Mouse (Mus musculus): ENCODE measurements around the gene Polg2. TPM values are rescaled to one million over a fixed set of nuclear protein-coding genes. Genes with fewer than 3 reads are reported as not detected.

Gene Polg2
- 11.7 and 12.7 TPM in 2 replicates for polyA plus RNA-seq (2012; rRNA removed)

GRCm38 (mm10) chr11:106779388-106780088 is at the start of gene Polg2:
Gene Polg2 (minus strand): TSS chr11:106779537.
- DNase-seq, result peak; percentile 90
- TF ChIP-seq CTCF (IDR thresholded peaks at IDR 0.05; ENCODE audit: borderline replicate concordance, insufficient read depth, low read depth, low read length) (no peak), POLR2A (IDR thresholded peaks at IDR 0.05; ENCODE audit: borderline replicate concordance, insufficient read depth, low read length) (peak; percentile 82)
- under 1% methylated on average over 30 of the region's 30 CpGs for WGBS

GRCm38 (mm10) chr11:106828079-106828478 is 48.7 kb upstream of the Polg2 start:
- Histone ChIP-seq H3K27me3 (ENCODE audit: control insufficient read depth, insufficient read depth, low read length) (no peaks in the 10 kb centered on the region), H3K4me3 (replicated peaks; ENCODE audit: insufficient read depth, low read depth, low read length) (no peak overlapping the region), H3K27ac (ENCODE audit: insufficient read depth, low read length) (no peak overlapping the region), H3K4me1 (ENCODE audit: control insufficient read depth, insufficient read depth, low read length) (peaks cover 11% of the 10 kb centered on the region)
- WGBS, result 95% methylated on average over 7 of the region's 7 CpGs
- TF ChIP-seq POLR2A (IDR thresholded peaks at IDR 0.05; ENCODE audit: borderline replicate concordance, insufficient read depth, low read length) (no peak), CTCF (IDR thresholded peaks at IDR 0.05; ENCODE audit: borderline replicate concordance, insufficient read depth, low read depth, low read length) (no peak)
- DNase-seq, result no peak

More at GRCm38 (mm10) chr11:106779388-106780088, at the start of gene Polg2:
- peaks cover 5% of the 10 kb centered on the region; the same call in 1 of the 2 replicates for H3K4me1 ChIP-seq (ENCODE audit: control insufficient read depth, insufficient read depth, low read length)
- H3K27ac ChIP-seq (ENCODE audit: insufficient read depth, low read length), result peak within 1 kb of the TSS; percentile 68
- peak within 1 kb of the TSS; percentile 61 for H3K4me3 ChIP-seq (replicated peaks; ENCODE audit: insufficient read depth, low read depth, low read length)
- no peaks in the 10 kb centered on the region for H3K27me3 ChIP-seq (ENCODE audit: control insufficient read depth, insufficient read depth, low read length)

- Histone ChIP-seq H3K27ac (ENCODE audit: insufficient read depth, low read length) (peak overlapping the region; percentile 98), H3K4me1 (ENCODE audit: control insufficient read depth, insufficient read depth, low read length) (peaks cover 39% of the 10 kb centered on the region), H3K4me3 (replicated peaks; ENCODE audit: insufficient read depth, low read depth, low read length) (no peak overlapping the region), H3K27me3 (ENCODE audit: control insufficient read depth, insufficient read depth, low read length) (no peaks in the 10 kb centered on the region)
- TF ChIP-seq POLR2A (IDR thresholded peaks at IDR 0.05; ENCODE audit: borderline replicate concordance, insufficient read depth, low read length) (no peak), CTCF (IDR thresholded peaks at IDR 0.05; ENCODE audit: borderline replicate concordance, insufficient read depth, low read depth, low read length) (no peak)
- peak; percentile 30 to 54 for DNase-seq
- WGBS, result 50% methylated on average over 10 of the region's 10 CpGs
Measured at GRCm38 (mm10) chr11:106824403-106824802, 45.1 kb upstream of the Polg2 start.

- Histone ChIP-seq H3K4me1 (ENCODE audit: control insufficient read depth, insufficient read depth, low read length) (peaks cover 45% of the 10 kb centered on the region), H3K4me3 (replicated peaks; ENCODE audit: insufficient read depth, low read depth, low read length) (no peak overlapping the region), H3K27ac (ENCODE audit: insufficient read depth, low read length) (peak overlapping the region; percentile 98), H3K27me3 (ENCODE audit: control insufficient read depth, insufficient read depth, low read length) (no peaks in the 10 kb centered on the region)
- WGBS, result 75% methylated on average over 8 of the region's 8 CpGs
- no peak for DNase-seq
- no peak for TF ChIP-seq POLR2A (IDR thresholded peaks at IDR 0.05; ENCODE audit: borderline replicate concordance, insufficient read depth, low read length)
- no peak for TF ChIP-seq CTCF (IDR thresholded peaks at IDR 0.05; ENCODE audit: borderline replicate concordance, insufficient read depth, low read depth, low read length)
Measured at GRCm38 (mm10) chr11:106823741-106824140, 44.4 kb upstream of the Polg2 start.

- H3K27ac ChIP-seq (ENCODE audit: insufficient read depth, low read length), result peak overlapping the region; percentile 98
- peak; percentile 91 to 98 for DNase-seq
- WGBS, result 7% methylated on average over 5 of the region's 5 CpGs
Measured at GRCm38 (mm10) chr11:106822911-106823310, 43.6 kb upstream of the Polg2 start.

GRCm38 (mm10) chr11:106822491-106822890 is 43.2 kb upstream of the Polg2 start:
- Histone ChIP-seq H3K4me3 (replicated peaks; ENCODE audit: insufficient read depth, low read depth, low read length) (no peak overlapping the region), H3K27ac (ENCODE audit: insufficient read depth, low read length) (peak overlapping the region; percentile 92), H3K27me3 (ENCODE audit: control insufficient read depth, insufficient read depth, low read length) (no peaks in the 10 kb centered on the region), H3K4me1 (ENCODE audit: control insufficient read depth, insufficient read depth, low read length) (peaks cover 56% of the 10 kb centered on the region)
- TF ChIP-seq CTCF (IDR thresholded peaks at IDR 0.05; ENCODE audit: borderline replicate concordance, insufficient read depth, low read depth, low read length) (no peak), POLR2A (IDR thresholded peaks at IDR 0.05; ENCODE audit: borderline replicate concordance, insufficient read depth, low read length) (no peak)
- peak in 1 of 2 experiments; percentile 74 for DNase-seq
- 12% methylated on average over 8 of the region's 8 CpGs for WGBS

More at GRCm38 (mm10) chr11:106822911-106823310, 43.6 kb upstream of the Polg2 start:
- no peak for TF ChIP-seq POLR2A (IDR thresholded peaks at IDR 0.05; ENCODE audit: borderline replicate concordance, insufficient read depth, low read length)
- no peak for TF ChIP-seq CTCF (IDR thresholded peaks at IDR 0.05; ENCODE audit: borderline replicate concordance, insufficient read depth, low read depth, low read length)
- Histone ChIP-seq H3K4me3 (replicated peaks; ENCODE audit: insufficient read depth, low read depth, low read length) (no peak overlapping the region), H3K27me3 (ENCODE audit: control insufficient read depth, insufficient read depth, low read length) (no peaks in the 10 kb centered on the region), H3K4me1 (ENCODE audit: control insufficient read depth, insufficient read depth, low read length) (peaks cover 52% of the 10 kb centered on the region)

- Histone ChIP-seq H3K4me3 (replicated peaks; ENCODE audit: insufficient read depth, low read depth, low read length) (no peak overlapping the region), H3K27ac (ENCODE audit: insufficient read depth, low read length) (peak overlapping the region; percentile 89), H3K4me1 (ENCODE audit: control insufficient read depth, insufficient read depth, low read length) (peaks cover 67% of the 10 kb centered on the region), H3K27me3 (ENCODE audit: control insufficient read depth, insufficient read depth, low read length) (no peaks in the 10 kb centered on the region)
- WGBS, result 40% methylated on average over 6 of the region's 6 CpGs
- TF ChIP-seq POLR2A (IDR thresholded peaks at IDR 0.05; ENCODE audit: borderline replicate concordance, insufficient read depth, low read length), result no peak
- no peak for TF ChIP-seq CTCF (IDR thresholded peaks at IDR 0.05; ENCODE audit: borderline replicate concordance, insufficient read depth, low read depth, low read length)
- peak; percentile 40 to 51 for DNase-seq
Measured at GRCm38 (mm10) chr11:106821397-106821796, 42.1 kb upstream of the Polg2 start.

- no peaks in the 10 kb centered on the region for H3K27me3 ChIP-seq (ENCODE audit: control insufficient read depth, insufficient read depth, low read length)
- H3K27ac ChIP-seq (ENCODE audit: insufficient read depth, low read length), result peak overlapping the region; percentile 89
- WGBS, result 20% methylated on average over 4 of the region's 4 CpGs
- peaks cover 72% of the 10 kb centered on the region for H3K4me1 ChIP-seq (ENCODE audit: control insufficient read depth, insufficient read depth, low read length)
- TF ChIP-seq CTCF (IDR thresholded peaks at IDR 0.05; ENCODE audit: borderline replicate concordance, insufficient read depth, low read depth, low read length), result no peak
- no peak for TF ChIP-seq POLR2A (IDR thresholded peaks at IDR 0.05; ENCODE audit: borderline replicate concordance, insufficient read depth, low read length)
- H3K4me3 ChIP-seq (replicated peaks; ENCODE audit: insufficient read depth, low read depth, low read length), result no peak overlapping the region
- peak; percentile 60 for DNase-seq
Measured at GRCm38 (mm10) chr11:106820972-106821371, 41.6 kb upstream of the Polg2 start.

All from cerebellum, adult 2 months (tissue).